Mouse (Mus musculus) thymus, adult 2 months (tissue): ENCODE measurements around the gene Tet2. TPM values are rescaled to one million over a fixed set of nuclear protein-coding genes. Genes with fewer than 3 reads are reported as not detected.

Experiments used
- DNase-seq: peaks from one replicate; pipeline ENCODE4 v3.0.0; 2021
- H3K27ac ChIP-seq: fragments of 200-500 bp; 2 replicates; pipeline ENCODE4 v1.5.1; 2012; ENCODE audit warnings: low read length, control low read depth; ENCODE audit not compliant: control insufficient read depth, insufficient read depth
- H3K27me3 ChIP-seq: fragments of 200-500 bp; 2 replicates; pipeline ENCODE4 v1.6.1; 2012; ENCODE audit warnings: mild to moderate bottlenecking, low read length, moderate library complexity, mixed read lengths; ENCODE audit not compliant: control insufficient read depth, insufficient read depth
- H3K36me3 ChIP-seq: fragments of 200-500 bp; 2 replicates; pipeline ENCODE4 v1.6.1; 2012; ENCODE audit warnings: mild to moderate bottlenecking, low read length, moderate library complexity; ENCODE audit not compliant: control insufficient read depth, insufficient read depth
- H3K4me1 ChIP-seq: fragments of 200-500 bp; replicated peaks from 2 replicates; pipeline ENCODE4 v1.6.1; 2012; ENCODE audit warnings: low read length; ENCODE audit not compliant: control insufficient read depth, insufficient read depth
- H3K4me3 ChIP-seq: fragments of 200-500 bp; 2 replicates; pipeline ENCODE4 v1.5.1; 2012; ENCODE audit warnings: mild to moderate bottlenecking, low read length, control low read depth, moderate library complexity; ENCODE audit not compliant: control insufficient read depth, insufficient read depth
- CTCF ChIP-seq: fragments of 200-500 bp; IDR thresholded peaks from 2 replicates; pipeline ENCODE4 v1.5.1; 2012; ENCODE audit warnings: mild to moderate bottlenecking, control low read depth, low read length, moderate library complexity, borderline replicate concordance; ENCODE audit not compliant: control insufficient read depth, poor library complexity, insufficient read depth; ENCODE audit errors: extremely low read depth
- POLR2A ChIP-seq: fragments of 200-500 bp; IDR thresholded peaks from 2 replicates; pipeline ENCODE4 v1.6.1; 2012; ENCODE audit warnings: mild to moderate bottlenecking, low read length, control low read depth, moderate library complexity; ENCODE audit not compliant: control insufficient read depth, poor library complexity, insufficient read depth; ENCODE audit errors: extremely low read depth
- WGBS: fragments of 180-500 bp; shearing (Covaris S2); methylation state at CpG from one replicate; pipeline ENCODE4 v1.1.7; 2018; 5-methylcytosine and 5-hydroxymethylcytosine counted together
- polyA plus RNA-seq: library from polyadenylated mRNA; depleted of rRNA; stranded (reverse); fragments of >200 nt; gene quantifications from 2 replicates; pipeline ENCODE4 v1.2.3, GENCODE M21; 2012

The Tet2 gene
- polyA plus RNA-seq, 1 experiment = 13.0 TPM

GRCm38 (mm10) chr3:133582096-133582495, 37.2 kb upstream of the Tet2 start:
- no peaks in the 10 kb centered on the region for H3K4me1 ChIP-seq
- no peak overlapping the region for H3K4me3 ChIP-seq
- H3K27me3 ChIP-seq = no peaks in the 10 kb centered on the region
- no peak overlapping the region for H3K27ac ChIP-seq
- DNase-seq = no peak
- 81% methylated on average over 5 of the region's 5 CpGs for WGBS
- no peaks in the 10 kb centered on the region for H3K36me3 ChIP-seq
- no peak for TF ChIP-seq CTCF
- no peak for TF ChIP-seq POLR2A

- H3K4me1 ChIP-seq = no peaks in the 10 kb centered on the region
- H3K27ac ChIP-seq = no peak overlapping the region
- WGBS = 81% methylated on average over 4 of the region's 4 CpGs
- TF ChIP-seq CTCF = no peak
- TF ChIP-seq POLR2A = no peak
- no peaks in the 10 kb centered on the region for H3K27me3 ChIP-seq
- no peak overlapping the region for H3K4me3 ChIP-seq
- DNase-seq = no peak
- H3K36me3 ChIP-seq = no peaks in the 10 kb centered on the region
These were observed 36.6 kb upstream of the Tet2 start for GRCm38 (mm10) chr3:133581541-133581940.

- no peak for DNase-seq
- no peak overlapping the region for H3K4me3 ChIP-seq
These were observed 34.7 kb upstream of the Tet2 start for GRCm38 (mm10) chr3:133579671-133580070.

GRCm38 (mm10) chr3:133579140-133579539, 34.2 kb upstream of the Tet2 start:
- WGBS = 90% methylated on average over 9 of the region's 9 CpGs
- H3K4me3 ChIP-seq = no peak overlapping the region
- no peaks in the 10 kb centered on the region for H3K4me1 ChIP-seq
- no peak for TF ChIP-seq POLR2A
- no peak for TF ChIP-seq CTCF
- H3K27me3 ChIP-seq = no peaks in the 10 kb centered on the region
- no peak for DNase-seq
- no peak overlapping the region for H3K27ac ChIP-seq
- H3K36me3 ChIP-seq = no peaks in the 10 kb centered on the region

More at GRCm38 (mm10) chr3:133579671-133580070, 34.7 kb upstream of the Tet2 start:
- Histone ChIP-seq H3K27me3 (no peaks in the 10 kb centered on the region), H3K36me3 (no peaks in the 10 kb centered on the region), H3K4me1 (no peaks in the 10 kb centered on the region), H3K27ac (no peak overlapping the region)
- WGBS = 85% methylated on average over 9 of the region's 9 CpGs
- TF ChIP-seq CTCF (no peak), POLR2A (no peak)

- H3K4me3 ChIP-seq = no peak overlapping the region
- no peak overlapping the region for H3K27ac ChIP-seq
- no peaks in the 10 kb centered on the region for H3K36me3 ChIP-seq
- H3K27me3 ChIP-seq = no peaks in the 10 kb centered on the region
- DNase-seq = no peak
- H3K4me1 ChIP-seq = no peaks in the 10 kb centered on the region
- TF ChIP-seq CTCF (no peak), POLR2A (no peak)
- 77% methylated on average over 6 of the region's 6 CpGs for WGBS
These were observed 30.0 kb upstream of the Tet2 start for GRCm38 (mm10) chr3:133574969-133575368.

GRCm38 (mm10) chr3:133571961-133572360, 27.0 kb upstream of the Tet2 start:
- Histone ChIP-seq H3K27ac (no peak overlapping the region), H3K4me3 (no peak overlapping the region), H3K4me1 (no peaks in the 10 kb centered on the region), H3K36me3 (no peaks in the 10 kb centered on the region), H3K27me3 (no peaks in the 10 kb centered on the region)
- 93% methylated on average over 5 of the region's 5 CpGs for WGBS
- TF ChIP-seq CTCF (no peak), POLR2A (no peak)
- no peak for DNase-seq

GRCm38 (mm10) chr3:133563503-133564205, 18.7 kb upstream of the Tet2 start:
- Histone ChIP-seq H3K27ac (no peak overlapping the region), H3K27me3 (no peaks in the 10 kb centered on the region), H3K36me3 (no peaks in the 10 kb centered on the region), H3K4me1 (no peaks in the 10 kb centered on the region), H3K4me3 (no peak overlapping the region)
- 5% methylated on average over 2 of the region's 2 CpGs for WGBS
- no peak for TF ChIP-seq CTCF
- no peak for TF ChIP-seq POLR2A
- no peak for DNase-seq
